ENCODE assay signal across 37 mouse cellular contexts in genomic region chr14:62963632-62964031, GRCm38 (mm10). TPM values are rescaled to one million over a fixed set of nuclear protein-coding genes. Genes with fewer than 3 reads are reported as not detected.
"Had no signal": no experiment of that assay in that cellular context is flagged by ENCODE, and none has a peak within 500 bp of the region (broad histone marks: within the 10 kb centered on the region; RNA-seq: fewer than 3 reads in every experiment).

No protein-coding gene starts in this region.

- DNase-seq: gastrocnemius, postnatal 10 days; gastrocnemius, postnatal 25 days; heart, adult 2 months; heart, postnatal 10 days; heart, postnatal 4 days; kidney, adult 18-20 months; kidney, adult 8-10 months; kidney, postnatal 10 days; kidney, postnatal 25 days; kidney, postnatal 4 days had no signal

- H3K27ac ChIP-seq: heart, adult 2 months; heart, embryonic 10.5 days; hindbrain, embryonic 10.5 days; hindbrain, embryonic 12.5 days; hindbrain, embryonic 14.5 days; intestine, embryonic 15.5 days; layer of hippocampus, adult 2 months; left cerebral cortex, adult 2 months; limb, embryonic 13.5 days; limb, embryonic 15.5 days; liver, embryonic 12.5 days had no signal

- H3K4me3 ChIP-seq: heart, adult 2 months; heart, embryonic 10.5 days; heart, embryonic 12.5 days; hindbrain, embryonic 10.5 days; hindbrain, embryonic 12.5 days; intestine, embryonic 15.5 days; layer of hippocampus, adult 2 months; left cerebral cortex, adult 2 months; limb, embryonic 13.5 days; limb, embryonic 15.5 days; liver, embryonic 12.5 days had no signal

- H3K4me1 ChIP-seq: intestine, embryonic 15.5 days; liver, embryonic 12.5 days had no signal

- H3K36me3 ChIP-seq: liver, embryonic 12.5 days had no signal

- H3K27me3 ChIP-seq: heart, embryonic 12.5 days; hindbrain, embryonic 12.5 days; intestine, embryonic 15.5 days; limb, embryonic 13.5 days; limb, embryonic 15.5 days; liver, embryonic 12.5 days had no signal

- H3K9me3 ChIP-seq: heart, embryonic 10.5 days; hindbrain, embryonic 10.5 days; hindbrain, embryonic 12.5 days; intestine, embryonic 15.5 days; limb, embryonic 13.5 days; limb, embryonic 15.5 days; liver, embryonic 12.5 days had no signal

- ATAC-seq: hindbrain, embryonic 16.5 days; inflammation-experienced regulatory T-cells, adult 6 months; intestine, embryonic 15.5 days; intestine, postnatal 0 days; liver, embryonic 12.5 days had no signal

- H3K9ac ChIP-seq: heart, embryonic 12.5 days; hindbrain, embryonic 12.5 days; hindbrain, embryonic 14.5 days; intestine, embryonic 15.5 days; limb, embryonic 13.5 days; limb, embryonic 15.5 days; liver, embryonic 12.5 days had no signal

RNA-seq across cellular contexts. Expression of gene Defb48, which starts 20.7 kb away (rescaled TPM):
- total RNA-seq: gastrocnemius, adult 18-20 months; gastrocnemius, postnatal 10 days; gastrocnemius, postnatal 25 days; gastrocnemius, postnatal 4 days; heart, adult 2 months; heart, postnatal 10 days; heart, postnatal 25 days; heart, postnatal 4 days; layer of hippocampus, adult 2 months; layer of hippocampus, postnatal 10 days; layer of hippocampus, postnatal 25 days; left cerebral cortex, adult 2 months; left cerebral cortex, postnatal 14 days; left cerebral cortex, postnatal 36 days; liver, adult 2 months had no signal
- polyA plus RNA-seq: heart, adult 2 months; heart, embryonic 10.5 days; heart, embryonic 12.5 days; heart, embryonic 14.5 days; heart, embryonic 16.5 days; hindbrain, embryonic 10.5 days; hindbrain, embryonic 12.5 days; hindbrain, embryonic 14.5 days; hindbrain, embryonic 16.5 days; inflammation-experienced regulatory T-cells, adult 6 months; intestine, embryonic 15.5 days; intestine, postnatal 0 days; kidney, embryonic 14.5 days; kidney, embryonic 16.5 days; limb, embryonic 11.5 days; limb, embryonic 13.5 days; limb, embryonic 15.5 days; liver, adult 2 months; liver, embryonic 12.5 days had no signal

RNA-seq across cellular contexts. Expression of gene Defb47, which starts 34.2 kb away (rescaled TPM):
- total RNA-seq: gastrocnemius, adult 18-20 months; gastrocnemius, postnatal 10 days; gastrocnemius, postnatal 25 days; gastrocnemius, postnatal 4 days; heart, adult 2 months; heart, postnatal 10 days; heart, postnatal 25 days; heart, postnatal 4 days; layer of hippocampus, adult 2 months; layer of hippocampus, postnatal 10 days; layer of hippocampus, postnatal 25 days; left cerebral cortex, adult 2 months; left cerebral cortex, postnatal 14 days; left cerebral cortex, postnatal 36 days; liver, adult 2 months had no signal
- polyA plus RNA-seq: heart, adult 2 months; heart, embryonic 10.5 days; heart, embryonic 12.5 days; heart, embryonic 14.5 days; heart, embryonic 16.5 days; hindbrain, embryonic 10.5 days; hindbrain, embryonic 12.5 days; hindbrain, embryonic 14.5 days; hindbrain, embryonic 16.5 days; inflammation-experienced regulatory T-cells, adult 6 months; intestine, embryonic 15.5 days; intestine, postnatal 0 days; kidney, embryonic 14.5 days; kidney, embryonic 16.5 days; limb, embryonic 11.5 days; limb, embryonic 13.5 days; limb, embryonic 15.5 days; liver, adult 2 months; liver, embryonic 12.5 days had no signal

RNA-seq across cellular contexts. Expression of gene Defb43, which starts 47.9 kb away (rescaled TPM):
- total RNA-seq: gastrocnemius, adult 18-20 months; gastrocnemius, postnatal 10 days; gastrocnemius, postnatal 25 days; gastrocnemius, postnatal 4 days; heart, adult 2 months; heart, postnatal 10 days; heart, postnatal 25 days; heart, postnatal 4 days; layer of hippocampus, adult 2 months; layer of hippocampus, postnatal 10 days; layer of hippocampus, postnatal 25 days; left cerebral cortex, adult 2 months; left cerebral cortex, postnatal 14 days; left cerebral cortex, postnatal 36 days; liver, adult 2 months had no signal
- polyA plus RNA-seq: heart, adult 2 months; heart, embryonic 10.5 days; heart, embryonic 12.5 days; heart, embryonic 14.5 days; heart, embryonic 16.5 days; hindbrain, embryonic 10.5 days; hindbrain, embryonic 12.5 days; hindbrain, embryonic 14.5 days; hindbrain, embryonic 16.5 days; inflammation-experienced regulatory T-cells, adult 6 months; intestine, embryonic 15.5 days; intestine, postnatal 0 days; kidney, embryonic 14.5 days; kidney, embryonic 16.5 days; limb, embryonic 11.5 days; limb, embryonic 13.5 days; limb, embryonic 15.5 days; liver, adult 2 months; liver, embryonic 12.5 days had no signal
